Mouse (Mus musculus): ENCODE measurements around the gene Arsg.

DNA sequence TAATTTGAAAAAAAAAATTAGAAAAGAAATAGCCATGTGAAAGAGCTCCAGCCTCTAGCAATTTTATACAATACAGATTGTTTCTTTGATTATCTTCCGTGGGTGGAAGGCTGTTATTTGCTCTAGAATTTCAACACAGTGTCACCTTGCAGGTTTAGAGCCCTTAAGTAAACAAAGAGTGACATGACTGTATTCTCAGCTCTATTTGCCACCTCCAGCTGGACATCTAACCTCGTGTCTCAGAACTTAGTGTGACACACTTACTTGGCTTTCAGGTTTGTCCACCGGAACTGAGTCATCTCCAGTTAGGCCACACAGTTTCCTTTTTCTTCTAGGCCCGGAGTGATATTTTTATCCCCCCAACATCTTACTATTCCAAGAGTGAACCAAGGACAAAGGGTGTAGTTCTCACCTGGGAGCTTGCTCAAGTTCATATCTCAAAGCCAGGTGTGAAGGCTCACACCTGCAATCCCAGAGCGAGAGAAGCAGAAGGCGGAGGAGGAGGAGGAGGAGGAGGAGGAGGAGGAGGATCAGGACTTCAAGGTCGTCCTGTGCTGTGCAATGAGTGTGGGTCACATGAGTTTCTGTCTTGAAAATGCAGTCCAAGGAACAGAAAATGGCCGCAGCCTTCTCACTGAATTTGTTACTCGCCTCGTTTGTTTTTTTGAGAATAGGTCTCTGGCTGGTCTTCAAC, 15.0 kb downstream of the Arsg start:
- no peak for TF ChIP-seq POLR2A (IDR thresholded peaks at IDR 0.05; ENCODE audit: insufficient read length, low read depth)
- no peak for TF ChIP-seq CEBPB (IDR thresholded peaks at IDR 0.05; ENCODE audit: insufficient read depth, poor library complexity, severe bottlenecking)
- no peak for TF ChIP-seq MYOG (IDR thresholded peaks at IDR 0.05; ENCODE audit: control insufficient read depth in 1 of 3, insufficient read depth in 1 of 3, insufficient read length in 2 of 3, low read depth in 2 of 3)
- no peak for TF ChIP-seq MYOD1 (IDR thresholded peaks at IDR 0.05; ENCODE audit: control insufficient read depth in 1 of 3, insufficient read length in 2 of 3, low read depth in 2 of 3)
- TF ChIP-seq USF1 (IDR thresholded peaks at IDR 0.05; ENCODE audit: low read depth) = no peak
- TF ChIP-seq TCF12 (IDR thresholded peaks at IDR 0.05; ENCODE audit: insufficient read depth, poor library complexity, severe bottlenecking) = no peak
- no peak for TF ChIP-seq E2F4 (IDR thresholded peaks at IDR 0.05; ENCODE audit: insufficient read depth)
- no peak for TF ChIP-seq MAX (IDR thresholded peaks at IDR 0.05; ENCODE audit: low read depth)
- no peak for TF ChIP-seq REST (IDR thresholded peaks at IDR 0.05; ENCODE audit: insufficient read depth, insufficient read length)
